Mouse (Mus musculus): ENCODE measurements around the gene Apod.

DNA sequence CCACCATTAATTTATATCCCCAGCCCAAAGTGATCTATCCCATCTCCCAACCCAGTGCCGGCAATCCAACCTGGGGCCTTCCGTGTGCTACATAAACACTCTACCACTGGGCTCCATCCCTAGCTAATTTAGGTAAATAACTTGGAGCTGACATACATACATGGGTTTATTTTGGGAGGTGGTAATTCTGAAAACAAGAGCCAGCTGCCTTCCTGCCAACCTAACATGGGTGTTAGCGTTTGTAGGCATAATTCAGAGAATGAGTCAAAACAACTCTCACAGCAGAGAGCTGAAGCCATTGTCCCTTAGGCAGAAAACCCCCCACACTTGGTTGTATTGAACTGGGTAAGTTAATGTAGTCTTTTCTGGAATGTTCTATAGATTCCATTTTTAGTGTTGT is 26.9 kb downstream of the Apod start:
- TF ChIP-seq POLR2A (IDR thresholded peaks at IDR 0.05; ENCODE audit: borderline replicate concordance, insufficient read depth, low read length), result no peak
- TF ChIP-seq CTCF (IDR thresholded peaks at IDR 0.05; ENCODE audit: borderline replicate concordance, insufficient read depth, low read depth, low read length), result no peak
